9 mouse cellular contexts compared by ENCODE assay signal in the genomic region with DNA sequence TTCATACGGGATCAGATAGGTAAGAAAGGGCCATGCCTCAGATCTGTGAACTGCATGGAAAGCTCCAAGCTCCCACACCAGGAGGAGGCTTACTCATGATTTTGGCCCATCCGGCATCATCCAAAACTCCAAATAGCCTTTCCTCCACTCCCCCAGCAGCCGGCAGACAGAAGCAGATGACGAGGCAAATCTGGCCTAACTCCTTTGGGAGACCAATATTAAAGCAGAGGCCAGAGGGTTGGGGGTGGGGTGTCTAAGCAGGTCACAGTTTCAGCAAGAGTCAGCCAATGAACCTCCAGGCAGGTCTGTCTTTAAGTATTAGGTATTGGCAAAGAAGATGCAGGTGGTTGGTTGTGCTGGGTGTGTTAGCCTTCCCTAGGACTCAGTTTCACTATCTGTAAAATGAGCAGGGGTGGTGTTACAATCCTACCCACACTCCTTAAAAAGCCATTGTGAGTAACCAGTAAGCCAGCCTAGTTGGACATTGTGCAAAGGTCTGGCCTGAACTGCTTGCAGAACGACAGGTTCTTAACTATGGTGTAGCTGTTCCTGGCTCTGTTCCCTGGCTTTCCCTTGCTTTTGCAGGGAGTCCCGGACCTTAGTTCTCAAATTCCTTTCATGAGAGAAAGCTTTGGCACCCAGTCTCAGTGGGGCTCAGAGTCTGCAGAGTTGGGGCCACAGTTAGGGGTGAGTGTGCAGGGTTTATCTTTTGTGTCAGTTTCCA. TPM values are rescaled to one million over a fixed set of nuclear protein-coding genes. Genes with fewer than 3 reads are reported as not detected.
A peak's percentile ranks its signal among the peaks of the same experiment; 100 is the strongest.
DNase-seq lines count a peak whose midpoint lies in the region; ATAC-seq and TF ChIP-seq lines count a peak whose summit lies in the region.
"Had no signal": no experiment of that assay in that cellular context is flagged by ENCODE, and none has a peak within 500 bp of the region (broad histone marks: within the 10 kb centered on the region; RNA-seq: fewer than 3 reads in every experiment).

No protein-coding gene starts in this region.

- 69% methylated on average over 6 of the region's 6 CpGs for WGBS in intestine, embryonic 14.5 days
- 62% methylated on average over 6 of the region's 6 CpGs for WGBS in intestine, embryonic 16.5 days
- WGBS in embryonic facial prominence, embryonic 13.5 days: 66% methylated on average over 6 of the region's 6 CpGs
- 67% methylated on average over 6 of the region's 6 CpGs for WGBS in heart, embryonic 10.5 days

- H3K27me3 ChIP-seq in intestine, embryonic 14.5 days (replicated peaks; ENCODE audit: control insufficient read depth, insufficient read depth, low read length): no peaks in the 10 kb centered on the region
- H3K27me3 ChIP-seq in intestine, embryonic 16.5 days (replicated peaks; ENCODE audit: control insufficient read depth, insufficient read depth, low read length): no peaks in the 10 kb centered on the region
- peaks cover 9% of the 10 kb centered on the region for H3K27me3 ChIP-seq in embryonic facial prominence, embryonic 13.5 days
- no peaks in the 10 kb centered on the region for H3K27me3 ChIP-seq in heart, embryonic 10.5 days (ENCODE audit: insufficient read depth, poor library complexity, severe bottlenecking)
- no peaks in the 10 kb centered on the region for H3K27me3 ChIP-seq in myocyte (ENCODE audit: control insufficient read depth, insufficient read depth, insufficient read length)

- H3K79me2 ChIP-seq in myocyte (ENCODE audit: control insufficient read depth, insufficient read depth): peaks cover 53% of the 10 kb centered on the region

- H3K4me1 ChIP-seq in intestine, embryonic 14.5 days (replicated peaks; ENCODE audit: control insufficient read depth, insufficient read depth, low read length): peaks cover 30% of the 10 kb centered on the region
- H3K4me1 ChIP-seq in intestine, embryonic 16.5 days (ENCODE audit: control insufficient read depth, insufficient read depth, low read length): peaks cover 13% of the 10 kb centered on the region
- peaks cover 38% of the 10 kb centered on the region for H3K4me1 ChIP-seq in embryonic facial prominence, embryonic 13.5 days
- H3K4me1 ChIP-seq in heart, embryonic 10.5 days: peaks cover 71% of the 10 kb centered on the region

- no peaks in the 10 kb centered on the region; the same call in 1 of the 2 replicates for H3K36me3 ChIP-seq in intestine, embryonic 14.5 days (ENCODE audit: control insufficient read depth, insufficient read depth, low read length)
- H3K36me3 ChIP-seq in intestine, embryonic 16.5 days (ENCODE audit: control insufficient read depth, insufficient read depth, low read length): no peaks in the 10 kb centered on the region
- H3K36me3 ChIP-seq in embryonic facial prominence, embryonic 13.5 days: no peaks in the 10 kb centered on the region
- peaks cover 19% of the 10 kb centered on the region for H3K36me3 ChIP-seq in heart, embryonic 10.5 days
- H3K36me3 ChIP-seq in myocyte (ENCODE audit: control insufficient read depth, insufficient read depth): peaks cover 10% of the 10 kb centered on the region

- DNase-seq in intestine, embryonic 14.5 days (ENCODE audit: low spot score): no peak
- no peak for DNase-seq in heart, embryonic 10.5 days (ENCODE audit: low spot score)
- DNase-seq in frontal cortex, postnatal 10 days (ENCODE audit: low spot score in 2 of 2): no peak
- DNase-seq: right cerebral cortex, adult 18-20 months had no signal

- H3K4me3 ChIP-seq in intestine, embryonic 14.5 days (ENCODE audit: low read depth, low read length): no peak overlapping the region
- no peak overlapping the region for H3K4me3 ChIP-seq in intestine, embryonic 16.5 days (ENCODE audit: low read length)
- H3K4me3 ChIP-seq in embryonic facial prominence, embryonic 13.5 days: no peak overlapping the region; the same call in 1 of the 2 replicates
- H3K4me3 ChIP-seq in heart, embryonic 10.5 days: peak overlapping the region; percentile 60
- peak overlapping the region; percentile 90 for H3K4me3 ChIP-seq in myocyte
- H3K4me3 ChIP-seq: left cerebral cortex, adult 2 months had no signal

- H3K9ac ChIP-seq in intestine, embryonic 14.5 days (ENCODE audit: low read length): no peak overlapping the region
- no peak overlapping the region for H3K9ac ChIP-seq in intestine, embryonic 16.5 days (ENCODE audit: low read depth, low read length)
- H3K9ac ChIP-seq in embryonic facial prominence, embryonic 13.5 days: no peak overlapping the region

- peak overlapping the region; percentile 38; the same call in 1 of the 2 replicates for H3K4me2 ChIP-seq in intestine, embryonic 14.5 days (ENCODE audit: low read length)
- H3K4me2 ChIP-seq in intestine, embryonic 16.5 days (ENCODE audit: low read depth, low read length): no peak overlapping the region
- H3K4me2 ChIP-seq in embryonic facial prominence, embryonic 13.5 days: peak overlapping the region; percentile 45; the same call in 1 of the 2 replicates
- H3K4me2 ChIP-seq in myocyte (ENCODE audit: low read depth): peak overlapping the region; percentile 74

- no peak for TF ChIP-seq POLR2A in myocyte (IDR thresholded peaks at IDR 0.05; ENCODE audit: insufficient read length, low read depth)

- no peak for ATAC-seq in intestine, embryonic 14.5 days (replicated peaks; ENCODE audit: low FRiP score, low TSS enrichment, low read depth)
- ATAC-seq in intestine, embryonic 16.5 days: no peak
- no peak for ATAC-seq in embryonic facial prominence, embryonic 13.5 days (ENCODE audit: insufficient number of reproducible peaks, insufficient read depth, low FRiP score, low TSS enrichment, low read depth)
- ATAC-seq in frontal cortex, adult (ENCODE audit: low TSS enrichment): no peak

- H3K27ac ChIP-seq in intestine, embryonic 14.5 days (ENCODE audit: low read depth): no peak overlapping the region
- H3K27ac ChIP-seq in intestine, embryonic 16.5 days (ENCODE audit: low read length): no peak overlapping the region
- no peak overlapping the region for H3K27ac ChIP-seq in embryonic facial prominence, embryonic 13.5 days
- peak overlapping the region; percentile 59 for H3K27ac ChIP-seq in heart, embryonic 10.5 days
- H3K27ac ChIP-seq: left cerebral cortex, adult 2 months had no signal

- H3K9me3 ChIP-seq in intestine, embryonic 14.5 days (ENCODE audit: control insufficient read depth, low read length): no peaks in the 10 kb centered on the region
- H3K9me3 ChIP-seq in intestine, embryonic 16.5 days (ENCODE audit: control insufficient read depth, low read length): no peaks in the 10 kb centered on the region
- H3K9me3 ChIP-seq in embryonic facial prominence, embryonic 13.5 days: no peaks in the 10 kb centered on the region
- no peaks in the 10 kb centered on the region for H3K9me3 ChIP-seq in heart, embryonic 10.5 days

- no peak overlapping the region for H3ac ChIP-seq in myocyte (ENCODE audit: control insufficient read depth, insufficient read length)

TF ChIP-seq in myocyte, 11 proteins besides CTCF, POLR2A, EP300 and RAD21:
- TF ChIP-seq SRF (IDR thresholded peaks at IDR 0.05; ENCODE audit: control insufficient read depth, insufficient read length, low read depth): no peak

RNA-seq across cellular contexts. Expression of gene Hspb8, which starts 3.2 kb away (rescaled TPM):
- 9.5 and 11.2 TPM in 2 replicates for polyA plus RNA-seq in intestine, embryonic 14.5 days (2014; fragmentation: Nextera tagmentation; extraction: Ambion mirVana)
- 11.3 and 11.8 TPM in 2 replicates for polyA plus RNA-seq in intestine, embryonic 16.5 days (2015; fragmentation: Nextera tagmentation; extraction: Ambion mirVana)
- polyA plus RNA-seq in embryonic facial prominence, embryonic 13.5 days (2015; fragmentation: Nextera tagmentation; extraction: Ambion mirVana): 8.4 and 11.0 TPM in 2 replicates
- polyA plus RNA-seq in heart, embryonic 10.5 days (2016; fragmentation: Nextera tagmentation; extraction: Ambion mirVana): 26.9 and 40.5 TPM in 2 replicates
- 138 TPM for polyA plus RNA-seq in myocyte (2012; fragmentation: generic; extraction: Trizol)

Comparison
In these comparisons a context has a peak if more than half of its experiments do, and no peak if none do; other contexts are left out.
1. H3K4me3 ChIP-seq: peak in heart, embryonic 10.5 days (single experiment) and myocyte (single experiment); none in intestine, embryonic 14.5 days (single experiment), intestine, embryonic 16.5 days (single experiment) and embryonic facial prominence, embryonic 13.5 days (single experiment).